ENCODE assay signal across 8 mouse cellular contexts in genomic region chr4:116651797-116652135, GRCm38 (mm10). TPM values are rescaled to one million over a fixed set of nuclear protein-coding genes. Genes with fewer than 3 reads are reported as not detected.
A peak's percentile ranks its signal among the peaks of the same experiment; 100 is the strongest.
DNase-seq lines count a peak whose midpoint lies in the region; ATAC-seq and TF ChIP-seq lines count a peak whose summit lies in the region.

No protein-coding gene starts in this region.

- 8% methylated on average over 6 of the region's 6 CpGs for WGBS in lung, postnatal 0 days
- WGBS in forebrain, embryonic 11.5 days, result 12% methylated on average over 6 of the region's 6 CpGs
- 10% methylated on average over 6 of the region's 6 CpGs for WGBS in liver, embryonic 12.5 days (ENCODE audit: insufficient replicate concordance)
- 8% methylated on average over 6 of the region's 6 CpGs for WGBS in stomach, embryonic 15.5 days

- H3K4me1 ChIP-seq in lung, postnatal 0 days (ENCODE audit: insufficient read depth, low read depth, low read length), result peaks cover 5% of the 10 kb centered on the region; the same call in 1 of the 2 replicates
- H3K4me1 ChIP-seq in forebrain, embryonic 11.5 days (replicated peaks; ENCODE audit: control insufficient read depth, insufficient read depth, low read length), result peaks cover 7% of the 10 kb centered on the region
- peaks cover 58% of the 10 kb centered on the region for H3K4me1 ChIP-seq in liver, embryonic 12.5 days
- peaks cover 13% of the 10 kb centered on the region for H3K4me1 ChIP-seq in stomach, embryonic 15.5 days

- H3K27ac ChIP-seq in lung, postnatal 0 days (ENCODE audit: low read length), result peak overlapping the region; percentile 94
- no peak overlapping the region for H3K27ac ChIP-seq in forebrain, embryonic 11.5 days (ENCODE audit: low read depth, low read length)
- H3K27ac ChIP-seq in liver, embryonic 12.5 days, result peak overlapping the region; percentile 79; the same call in 1 of the 2 replicates
- H3K27ac ChIP-seq in stomach, embryonic 15.5 days, result peak overlapping the region; percentile 96

- H3K9me3 ChIP-seq in lung, postnatal 0 days (ENCODE audit: low read length), result no peaks in the 10 kb centered on the region
- no peaks in the 10 kb centered on the region for H3K9me3 ChIP-seq in forebrain, embryonic 11.5 days (ENCODE audit: control insufficient read depth, low read length)
- no peaks in the 10 kb centered on the region for H3K9me3 ChIP-seq in liver, embryonic 12.5 days (replicated peaks)
- no peaks in the 10 kb centered on the region for H3K9me3 ChIP-seq in stomach, embryonic 15.5 days

- no peak for DNase-seq in lung, postnatal 0 days (ENCODE audit: low spot score)
- DNase-seq in lung, postnatal 25 days (ENCODE audit: low spot score), result no peak
- no peak for DNase-seq in forebrain, embryonic 11.5 days (ENCODE audit: low spot score)
- DNase-seq in retina, postnatal 1 day, result no peak
- DNase-seq in spleen, adult 18-20 months, result no peak
- no peak for DNase-seq in frontal cortex, postnatal 25 days (ENCODE audit: low spot score in 2 of 2)

- no peaks in the 10 kb centered on the region for H3K27me3 ChIP-seq in lung, postnatal 0 days (replicated peaks; ENCODE audit: insufficient read depth, low read length)
- no peaks in the 10 kb centered on the region for H3K27me3 ChIP-seq in forebrain, embryonic 11.5 days (ENCODE audit: control insufficient read depth, insufficient read depth, low read length)
- H3K27me3 ChIP-seq in liver, embryonic 12.5 days (replicated peaks), result no peaks in the 10 kb centered on the region
- H3K27me3 ChIP-seq in stomach, embryonic 15.5 days (replicated peaks), result no peaks in the 10 kb centered on the region

- no peaks in the 10 kb centered on the region for H3K36me3 ChIP-seq in lung, postnatal 0 days (ENCODE audit: insufficient read depth, low read length)
- no peaks in the 10 kb centered on the region for H3K36me3 ChIP-seq in forebrain, embryonic 11.5 days (ENCODE audit: control insufficient read depth, insufficient read depth, low read length)
- H3K36me3 ChIP-seq in liver, embryonic 12.5 days, result peaks cover 27% of the 10 kb centered on the region
- H3K36me3 ChIP-seq in stomach, embryonic 15.5 days, result no peaks in the 10 kb centered on the region

- peak overlapping the region; percentile 62 for H3K4me2 ChIP-seq in lung, postnatal 0 days (replicated peaks; ENCODE audit: low read depth, low read length)
- peak overlapping the region; percentile 83 for H3K4me2 ChIP-seq in forebrain, embryonic 11.5 days (ENCODE audit: low read depth, low read length, severe bottlenecking)
- peak overlapping the region; percentile 67 for H3K4me2 ChIP-seq in liver, embryonic 12.5 days
- H3K4me2 ChIP-seq in stomach, embryonic 15.5 days, result peak overlapping the region; percentile 53

- TF ChIP-seq CTCF in lung, postnatal 0 days (IDR thresholded peaks at IDR 0.05), result no peak; the same call in 1 of the 2 replicates

- peak overlapping the region; percentile 72 for H3K4me3 ChIP-seq in lung, postnatal 0 days (ENCODE audit: low read depth, low read length)
- peak overlapping the region; percentile 93 for H3K4me3 ChIP-seq in forebrain, embryonic 11.5 days (ENCODE audit: low read depth, low read length)
- peak overlapping the region; percentile 75 for H3K4me3 ChIP-seq in liver, embryonic 12.5 days
- H3K4me3 ChIP-seq in stomach, embryonic 15.5 days (replicated peaks), result peak overlapping the region; percentile 88

- no peak for ATAC-seq in lung, postnatal 0 days
- no peak for ATAC-seq in forebrain, embryonic 11.5 days (replicated peaks; ENCODE audit: low FRiP score)
- no peak for ATAC-seq in liver, embryonic 12.5 days
- no peak for ATAC-seq in stomach, embryonic 15.5 days (ENCODE audit: insufficient read depth, low FRiP score, low read depth)

- TF ChIP-seq EP300 in lung, postnatal 0 days (IDR thresholded peaks at IDR 0.05), result no peak

- peak overlapping the region; percentile 92 for H3K9ac ChIP-seq in lung, postnatal 0 days (replicated peaks; ENCODE audit: low read depth)
- H3K9ac ChIP-seq in forebrain, embryonic 11.5 days (ENCODE audit: low read length), result peak overlapping the region; percentile 93
- peak overlapping the region; percentile 77 for H3K9ac ChIP-seq in liver, embryonic 12.5 days
- H3K9ac ChIP-seq in stomach, embryonic 15.5 days, result peak overlapping the region; percentile 33; the same call in 1 of the 2 replicates

RNA-seq across cellular contexts. Expression of gene Akr1a1, which starts 0.3 kb away (rescaled TPM):
- polyA plus RNA-seq in lung, postnatal 0 days (2015; fragmentation: Nextera tagmentation; extraction: Ambion mirVana), result 699 and 734 TPM in 2 replicates
- 501 and 559 TPM in 2 replicates for polyA plus RNA-seq in forebrain, embryonic 11.5 days (2014; fragmentation: Nextera tagmentation; extraction: Ambion mirVana)
- polyA plus RNA-seq in liver, embryonic 12.5 days (2016; fragmentation: Nextera tagmentation; extraction: Ambion mirVana), result 281 and 287 TPM in 2 replicates
- polyA plus RNA-seq in stomach, embryonic 15.5 days (2015; fragmentation: Nextera tagmentation; extraction: Ambion mirVana), result 731 and 767 TPM in 2 replicates

RNA-seq across cellular contexts. Expression of gene Nasp, which starts 24.0 kb away (rescaled TPM):
- 22.5 and 24.5 TPM in 2 replicates for polyA plus RNA-seq in lung, postnatal 0 days (2015; fragmentation: Nextera tagmentation; extraction: Ambion mirVana)
- polyA plus RNA-seq in forebrain, embryonic 11.5 days (2014; fragmentation: Nextera tagmentation; extraction: Ambion mirVana), result 342 and 352 TPM in 2 replicates
- polyA plus RNA-seq in liver, embryonic 12.5 days (2016; fragmentation: Nextera tagmentation; extraction: Ambion mirVana), result 95.8 and 97.3 TPM in 2 replicates
- 103 and 118 TPM in 2 replicates for polyA plus RNA-seq in stomach, embryonic 15.5 days (2015; fragmentation: Nextera tagmentation; extraction: Ambion mirVana)

RNA-seq across cellular contexts. Expression of gene Prdx1, which starts 33.6 kb away (rescaled TPM):
- polyA plus RNA-seq in lung, postnatal 0 days (2015; fragmentation: Nextera tagmentation; extraction: Ambion mirVana), result 1,065 and 1,091 TPM in 2 replicates
- polyA plus RNA-seq in forebrain, embryonic 11.5 days (2014; fragmentation: Nextera tagmentation; extraction: Ambion mirVana), result 1,036 and 1,079 TPM in 2 replicates
- 916 and 985 TPM in 2 replicates for polyA plus RNA-seq in liver, embryonic 12.5 days (2016; fragmentation: Nextera tagmentation; extraction: Ambion mirVana)
- 1,377 and 1,420 TPM in 2 replicates for polyA plus RNA-seq in stomach, embryonic 15.5 days (2015; fragmentation: Nextera tagmentation; extraction: Ambion mirVana)

RNA-seq across cellular contexts. Expression of gene Ccdc17, which starts 55.3 kb away (rescaled TPM):
- 46.2 and 47.5 TPM in 2 replicates for polyA plus RNA-seq in lung, postnatal 0 days (2015; fragmentation: Nextera tagmentation; extraction: Ambion mirVana)
- polyA plus RNA-seq in forebrain, embryonic 11.5 days (2014; fragmentation: Nextera tagmentation; extraction: Ambion mirVana), result 2.6 and 3.5 TPM in 2 replicates
- 1.5 and 1.9 TPM in 2 replicates for polyA plus RNA-seq in liver, embryonic 12.5 days (2016; fragmentation: Nextera tagmentation; extraction: Ambion mirVana)
- polyA plus RNA-seq in stomach, embryonic 15.5 days (2015; fragmentation: Nextera tagmentation; extraction: Ambion mirVana), result 4.2 and 4.5 TPM in 2 replicates

RNA-seq across cellular contexts. Expression of gene Mmachc, which starts 56.4 kb away (rescaled TPM):
- polyA plus RNA-seq in lung, postnatal 0 days (2015; fragmentation: Nextera tagmentation; extraction: Ambion mirVana), result 6.9 and 7.1 TPM in 2 replicates
- 33.6 and 33.9 TPM in 2 replicates for polyA plus RNA-seq in forebrain, embryonic 11.5 days (2014; fragmentation: Nextera tagmentation; extraction: Ambion mirVana)
- polyA plus RNA-seq in liver, embryonic 12.5 days (2016; fragmentation: Nextera tagmentation; extraction: Ambion mirVana), result 17.5 and 18.9 TPM in 2 replicates
- polyA plus RNA-seq in stomach, embryonic 15.5 days (2015; fragmentation: Nextera tagmentation; extraction: Ambion mirVana), result 23.5 and 24.5 TPM in 2 replicates

Comparison
In these comparisons a context has a peak if more than half of its experiments do, and no peak if none do; other contexts are left out.
1. H3K9ac ChIP-seq: peak in every context shown above with its lines; median percentile 93 in forebrain, embryonic 11.5 days; 92 in lung, postnatal 0 days; 77 in liver, embryonic 12.5 days; 33 in stomach, embryonic 15.5 days.